Mouse (Mus musculus) kidney, embryonic 14.5 days (tissue): Measurements from ENCODE around the gene Phactr1. TPM values are rescaled to one million over a fixed set of nuclear protein-coding genes. Genes with fewer than 3 reads are reported as not detected.

Experiments
- ATAC-seq: fragments of 200-750 bp; cut with Nextera tagmentation; 2 replicates; pipeline ENCODE4 v1.8.0; 2017; ENCODE audit warnings: moderate number of reproducible peaks, mild to moderate bottlenecking, moderate TSS enrichment, moderate library complexity; ENCODE audit not compliant: low FRiP score, low TSS enrichment
- H3K27ac ChIP-seq: fragments of 300-500 bp; sonication (generic); 2 replicates; pipeline ENCODE4 v1.5.1; 2014; ENCODE audit warnings: low read depth, mild to moderate bottlenecking, low read length, moderate library complexity, mixed read lengths
- H3K27me3 ChIP-seq: fragments of 300-500 bp; sonication (generic); 2 replicates; pipeline ENCODE4 v1.6.1; 2014; ENCODE audit warnings: mild to moderate bottlenecking, low read length; ENCODE audit not compliant: control insufficient read depth, insufficient read depth
- H3K36me3 ChIP-seq: fragments of 300-500 bp; sonication (generic); 2 replicates; pipeline ENCODE4 v1.6.1; 2014; ENCODE audit warnings: low read length, mixed read lengths; ENCODE audit not compliant: control insufficient read depth, insufficient read depth
- H3K4me1 ChIP-seq: fragments of 300-500 bp; sonication (generic); 2 replicates; pipeline ENCODE4 v1.6.1; 2014; ENCODE audit warnings: low read length, mixed read lengths; ENCODE audit not compliant: control insufficient read depth, insufficient read depth
- H3K4me2 ChIP-seq: fragments of 300-500 bp; sonication (generic); replicated peaks from 2 replicates; pipeline ENCODE4 v1.6.1; 2014; ENCODE audit warnings: low read depth, mild to moderate bottlenecking, low read length
- H3K4me3 ChIP-seq: fragments of 300-500 bp; sonication (generic); 2 replicates; pipeline ENCODE4 v1.5.1; 2014; ENCODE audit warnings: mild to moderate bottlenecking, low read length
- H3K9ac ChIP-seq: fragments of 300-500 bp; sonication (generic); 2 replicates; pipeline ENCODE4 v1.6.1; 2014; ENCODE audit warnings: low read depth, mild to moderate bottlenecking, low read length, moderate library complexity
- H3K9me3 ChIP-seq: fragments of 300-500 bp; sonication (generic); 2 replicates; pipeline ENCODE4 v1.6.1; 2016; ENCODE audit warnings: low read length; ENCODE audit not compliant: control insufficient read depth
- WGBS: fragments of 180-500 bp; shearing (Covaris S2); extraction: QIAGEN DNeasy Blood & Tissue Kit; methylation state at CpG from one replicate; pipeline ENCODE4 v1.1.7; 2014; 5-methylcytosine and 5-hydroxymethylcytosine counted together
- polyA plus RNA-seq: library from polyadenylated mRNA; unstranded; fragments of >200 nt; fragmentation: Nextera tagmentation; extraction: Ambion mirVana; gene quantifications from 2 replicates; pipeline ENCODE4 v1.2.1, GENCODE M21; 2014

The Phactr1 gene
- polyA plus RNA-seq, 1 experiment from 2014 or later: 26.6 TPM

- H3K9me3 ChIP-seq: no peaks in the 10 kb centered on the region
- no peaks in the 10 kb centered on the region for H3K36me3 ChIP-seq
- no peak for ATAC-seq
- no peak overlapping the region for H3K9ac ChIP-seq
- no peak overlapping the region for H3K4me2 ChIP-seq
- H3K4me1 ChIP-seq: no peaks in the 10 kb centered on the region
- H3K4me3 ChIP-seq: no peak overlapping the region
- H3K27me3 ChIP-seq: no peaks in the 10 kb centered on the region
- no peak overlapping the region for H3K27ac ChIP-seq
- WGBS: 84% methylated on average over 7 of the region's 7 CpGs
These were observed 404.8 kb downstream of the Phactr1 start for GRCm38 (mm10) chr13:43085226-43085625.

- Histone ChIP-seq H3K27me3 (no peaks in the 10 kb centered on the region), H3K36me3 (no peaks in the 10 kb centered on the region), H3K4me2 (no peak overlapping the region), H3K4me3 (no peak overlapping the region), H3K9ac (no peak overlapping the region), H3K4me1 (0 out of 2 replicates have a peak, but pooled peaks cover 3% of the 10 kb centered on the region), H3K27ac (no peak overlapping the region), H3K9me3 (no peaks in the 10 kb centered on the region)
- ATAC-seq: peak; percentile 85
- 47% methylated on average over 7 of the region's 7 CpGs for WGBS
These were observed 413.9 kb downstream of the Phactr1 start for GRCm38 (mm10) chr13:43094365-43094764.

- Histone ChIP-seq H3K4me3 (no peak overlapping the region), H3K9me3 (no peaks in the 10 kb centered on the region), H3K27me3 (no peaks in the 10 kb centered on the region), H3K4me2 (no peak overlapping the region), H3K9ac (no peak overlapping the region), H3K36me3 (no peaks in the 10 kb centered on the region), H3K4me1 (no peaks in the 10 kb centered on the region), H3K27ac (no peak overlapping the region)
- no peak for ATAC-seq
- 83% methylated on average over 7 of the region's 7 CpGs for WGBS
These were observed 422.5 kb downstream of the Phactr1 start for GRCm38 (mm10) chr13:43102943-43103342.

DNA sequence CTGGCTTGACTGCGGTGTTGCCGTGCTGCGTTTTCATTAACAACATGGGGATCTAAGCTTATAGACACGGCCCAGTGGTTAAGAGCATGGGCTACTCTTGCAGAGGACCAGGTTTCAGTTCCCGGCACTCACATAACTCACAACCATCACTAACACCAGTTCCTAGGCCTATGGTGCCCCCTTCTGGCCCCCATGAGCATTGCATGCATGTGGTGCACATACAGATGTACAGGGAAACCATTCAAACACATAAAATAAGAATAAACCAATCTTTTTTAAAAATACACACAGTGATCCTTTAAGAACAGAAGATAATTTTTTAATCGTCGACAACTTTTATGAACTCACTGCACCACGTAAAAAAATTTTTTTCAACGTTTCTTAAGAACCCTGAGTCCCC lies 424.1 kb downstream of the Phactr1 start:
- WGBS: 94% methylated on average over 9 of the region's 9 CpGs
- no peak overlapping the region for H3K27ac ChIP-seq
- H3K4me3 ChIP-seq: no peak overlapping the region
- ATAC-seq: no peak
- H3K27me3 ChIP-seq: no peaks in the 10 kb centered on the region
- no peak overlapping the region for H3K4me2 ChIP-seq
- H3K36me3 ChIP-seq: no peaks in the 10 kb centered on the region
- H3K9me3 ChIP-seq: no peaks in the 10 kb centered on the region
- H3K4me1 ChIP-seq: no peaks in the 10 kb centered on the region
- H3K9ac ChIP-seq: no peak overlapping the region

GRCm38 (mm10) chr13:43112280-43112679 lies 431.9 kb downstream of the Phactr1 start:
- peaks cover 2% of the 10 kb centered on the region; the same call in 1 of the 2 replicates for H3K9me3 ChIP-seq
- no peak overlapping the region; the same call in 1 of the 2 replicates for H3K4me2 ChIP-seq
- no peak overlapping the region for H3K9ac ChIP-seq
- ATAC-seq: no peak
- no peaks in the 10 kb centered on the region for H3K27me3 ChIP-seq
- no peak overlapping the region for H3K4me3 ChIP-seq
- H3K4me1 ChIP-seq: 0 out of 2 replicates have a peak, but pooled peaks cover 5% of the 10 kb centered on the region
- H3K36me3 ChIP-seq: no peaks in the 10 kb centered on the region
- no peak overlapping the region for H3K27ac ChIP-seq
- 41% methylated on average over 7 of the region's 7 CpGs for WGBS

DNA sequence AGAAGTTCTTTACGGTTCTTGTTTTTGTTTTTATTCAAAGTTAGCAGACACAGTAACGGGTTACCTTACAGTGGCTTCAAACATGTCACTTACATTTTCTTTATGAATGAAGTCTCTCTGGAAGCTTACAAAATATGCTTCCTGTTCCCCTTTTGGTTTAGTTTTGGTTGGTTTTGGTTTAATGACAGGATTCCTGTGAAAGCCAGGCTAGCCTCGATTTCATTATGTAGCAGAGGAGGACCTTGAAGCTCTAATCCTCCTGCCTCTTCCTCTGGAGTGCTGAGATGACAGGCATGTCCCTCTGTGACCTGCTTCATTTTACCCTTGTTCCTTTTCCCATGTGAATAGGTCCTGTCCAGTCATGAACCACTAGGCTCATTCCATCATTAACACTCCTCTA lies 432.3 kb downstream of the Phactr1 start:
- 69% methylated on average over 3 of the region's 3 CpGs for WGBS
- H3K36me3 ChIP-seq: no peaks in the 10 kb centered on the region
- no peak for ATAC-seq
- no peaks in the 10 kb centered on the region for H3K27me3 ChIP-seq
- no peak overlapping the region for H3K4me3 ChIP-seq
- 0 out of 2 replicates have a peak, but pooled peaks cover 5% of the 10 kb centered on the region for H3K4me1 ChIP-seq
- H3K9ac ChIP-seq: no peak overlapping the region
- peaks cover 2% of the 10 kb centered on the region; the same call in 1 of the 2 replicates for H3K9me3 ChIP-seq
- no peak overlapping the region for H3K4me2 ChIP-seq
- no peak overlapping the region for H3K27ac ChIP-seq

DNA sequence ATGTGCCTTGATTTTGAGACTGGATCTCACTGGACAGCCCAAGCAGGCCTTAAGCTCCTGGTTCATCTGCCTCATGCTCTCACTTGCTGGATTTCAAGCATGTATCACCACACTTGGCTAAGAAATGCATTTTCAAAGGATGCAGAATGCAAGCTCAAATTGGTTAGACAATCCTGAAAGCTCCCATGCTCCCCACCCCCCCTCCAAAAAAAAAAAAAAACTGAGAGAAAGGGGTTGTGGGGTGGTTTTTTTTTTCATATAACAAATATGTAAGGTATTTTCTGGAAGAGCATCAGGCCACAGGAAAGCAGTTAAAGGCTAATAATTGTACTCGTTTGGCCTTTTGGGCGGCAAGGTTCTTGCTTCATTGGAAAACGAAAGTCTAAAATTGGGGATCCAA lies 432.7 kb downstream of the Phactr1 start:
- H3K9me3 ChIP-seq: peaks cover 2% of the 10 kb centered on the region; the same call in 1 of the 2 replicates
- no peak overlapping the region for H3K4me3 ChIP-seq
- no peaks in the 10 kb centered on the region for H3K36me3 ChIP-seq
- H3K9ac ChIP-seq: no peak overlapping the region
- H3K4me2 ChIP-seq: no peak overlapping the region
- H3K27me3 ChIP-seq: no peaks in the 10 kb centered on the region
- WGBS: 90% methylated on average over 3 of the region's 3 CpGs
- no peak overlapping the region for H3K27ac ChIP-seq
- 0 out of 2 replicates have a peak, but pooled peaks cover 5% of the 10 kb centered on the region for H3K4me1 ChIP-seq
- no peak for ATAC-seq

DNA sequence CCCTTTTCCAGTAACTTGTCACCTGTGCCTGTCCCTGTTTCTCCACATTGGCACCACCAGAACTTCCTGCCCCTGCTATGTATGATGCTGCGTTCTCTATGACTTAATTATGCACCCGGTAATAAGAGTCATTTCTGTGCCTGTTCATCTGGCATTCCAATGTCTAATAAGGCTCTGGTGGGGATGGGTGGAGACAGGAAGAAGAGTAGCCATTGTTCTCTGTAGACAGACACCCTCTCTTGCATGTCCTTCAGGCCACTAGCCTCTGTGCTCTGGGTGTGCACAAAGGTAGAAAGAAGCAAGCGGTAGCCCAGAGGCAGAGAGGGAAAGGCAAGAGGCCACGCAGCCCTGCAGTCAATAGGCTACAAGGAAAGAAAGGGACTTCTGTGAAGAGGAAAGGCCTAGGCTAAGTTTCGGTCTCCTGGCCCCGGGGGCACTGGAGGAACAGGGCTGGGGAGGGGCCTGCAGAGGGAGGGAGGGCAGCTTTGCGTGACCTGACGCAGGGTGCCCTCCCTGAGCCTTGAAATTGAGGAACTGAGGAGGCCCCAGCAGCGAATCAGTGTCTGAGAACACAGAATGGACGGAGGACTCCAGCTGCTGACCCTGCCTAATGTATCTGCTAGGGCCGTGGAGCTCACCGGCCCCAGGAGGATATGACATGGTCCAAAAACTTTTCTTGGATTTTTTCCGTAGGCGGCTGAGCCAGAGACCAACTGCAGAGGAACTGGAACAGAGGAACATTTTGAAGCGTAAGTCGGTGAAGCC lies 442.1 kb downstream of the Phactr1 start:
- WGBS: 51% methylated on average over 16 of the region's 16 CpGs
- Histone ChIP-seq H3K9ac (no peak overlapping the region; the same call in 1 of the 2 replicates), H3K4me2 (peak overlapping the region; percentile 27), H3K9me3 (no peaks in the 10 kb centered on the region), H3K27ac (peak overlapping the region; percentile 65), H3K4me3 (peak overlapping the region; percentile 4; the same call in 1 of the 2 replicates), H3K27me3 (no peaks in the 10 kb centered on the region), H3K36me3 (no peaks in the 10 kb centered on the region), H3K4me1 (peaks cover 37% of the 10 kb centered on the region)
- ATAC-seq: 0 out of 2 replicates have a peak, but pooled peaks have one; percentile 11
